Mouse (Mus musculus): ENCODE data around the gene Rpl36. TPM values are rescaled to one million over a fixed set of nuclear protein-coding genes. Genes with fewer than 3 reads are reported as not detected.
"Not testable (repeated sequence)": the region's sequence is repeated elsewhere in the genome, so short reads cannot be mapped to it uniquely, and the experiment has no call there.

The Rpl36 gene
- polyA plus RNA-seq, 1 experiment from 2014 or later, result 2,211 TPM

DNA sequence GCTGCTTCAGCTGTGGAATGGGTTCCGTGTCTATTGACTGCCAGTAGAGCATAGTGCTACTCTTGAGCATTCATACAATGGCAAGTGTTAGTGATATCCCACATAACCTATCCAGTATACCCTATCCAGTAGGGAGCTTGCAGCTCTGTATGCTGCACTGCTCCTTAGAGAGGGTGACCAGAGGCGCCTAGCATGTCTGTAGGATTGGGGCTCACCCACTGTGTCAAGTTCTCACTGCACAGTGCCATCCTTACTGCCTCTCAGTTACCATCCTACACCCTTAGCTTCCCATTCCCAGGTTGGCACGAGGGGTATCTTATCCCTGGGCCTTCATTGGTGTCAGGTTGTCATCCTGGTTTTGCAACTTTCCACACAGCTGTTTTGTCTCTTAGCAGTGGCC, 8.8 kb upstream of the Rpl36 start:
- Histone ChIP-seq H3K4me2 (no peak overlapping the region), H3K9me3 (ENCODE audit: control insufficient read depth, low read length) (no peaks in the 10 kb centered on the region), H3K36me3 (ENCODE audit: control insufficient read depth, insufficient read depth, low read length) (peaks cover 74% of the 10 kb centered on the region), H3K4me1 (replicated peaks; ENCODE audit: control insufficient read depth, insufficient read depth, low read length) (peaks cover 7% of the 10 kb centered on the region), H3K27me3 (replicated peaks; ENCODE audit: control insufficient read depth, insufficient read depth, low read length) (no peaks in the 10 kb centered on the region), H3K4me3 (ENCODE audit: low read depth, low read length) (no peak overlapping the region), H3K27ac (ENCODE audit: low read depth, low read length) (no peak overlapping the region), H3K9ac (ENCODE audit: low read depth, low read length) (no peak overlapping the region)
- no peak for DNase-seq (ENCODE audit: low spot score)
- no peak for ATAC-seq (replicated peaks; ENCODE audit: low FRiP score)
- 86% methylated on average over 3 of the region's 3 CpGs for WGBS

DNA sequence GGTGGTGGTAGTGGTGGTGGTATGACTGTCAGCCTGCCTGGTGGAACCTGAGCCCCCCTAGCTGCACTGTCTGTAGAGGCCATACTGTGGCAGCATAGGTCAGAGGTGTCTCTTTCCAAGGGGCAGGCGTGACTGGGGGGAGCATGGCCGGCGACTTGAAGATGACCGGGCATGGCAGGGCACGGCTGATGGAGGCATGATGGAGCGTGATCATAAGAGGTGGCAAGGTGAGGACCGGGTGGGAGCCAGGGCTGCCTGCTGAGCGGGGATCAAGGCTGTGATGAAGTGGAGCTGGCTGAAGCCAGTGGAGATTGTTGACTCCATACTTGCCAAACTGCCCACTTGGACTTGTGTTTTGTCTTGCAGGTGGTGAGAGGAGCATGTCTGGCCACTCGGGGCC, 7.8 kb upstream of the Rpl36 start:
- Histone ChIP-seq H3K4me3 (ENCODE audit: low read depth, low read length) (no peak overlapping the region), H3K9me3 (ENCODE audit: control insufficient read depth, low read length) (no peaks in the 10 kb centered on the region), H3K27ac (ENCODE audit: low read depth, low read length) (no peak overlapping the region), H3K4me1 (replicated peaks; ENCODE audit: control insufficient read depth, insufficient read depth, low read length) (peaks cover 7% of the 10 kb centered on the region), H3K4me2 (no peak overlapping the region), H3K27me3 (replicated peaks; ENCODE audit: control insufficient read depth, insufficient read depth, low read length) (no peaks in the 10 kb centered on the region), H3K9ac (ENCODE audit: low read depth, low read length) (no peak overlapping the region), H3K36me3 (ENCODE audit: control insufficient read depth, insufficient read depth, low read length) (peaks cover 64% of the 10 kb centered on the region)
- WGBS, result 92% methylated on average over 9 of the region's 9 CpGs
- no peak for DNase-seq (ENCODE audit: low spot score)
- no peak for ATAC-seq (replicated peaks; ENCODE audit: low FRiP score)

DNA sequence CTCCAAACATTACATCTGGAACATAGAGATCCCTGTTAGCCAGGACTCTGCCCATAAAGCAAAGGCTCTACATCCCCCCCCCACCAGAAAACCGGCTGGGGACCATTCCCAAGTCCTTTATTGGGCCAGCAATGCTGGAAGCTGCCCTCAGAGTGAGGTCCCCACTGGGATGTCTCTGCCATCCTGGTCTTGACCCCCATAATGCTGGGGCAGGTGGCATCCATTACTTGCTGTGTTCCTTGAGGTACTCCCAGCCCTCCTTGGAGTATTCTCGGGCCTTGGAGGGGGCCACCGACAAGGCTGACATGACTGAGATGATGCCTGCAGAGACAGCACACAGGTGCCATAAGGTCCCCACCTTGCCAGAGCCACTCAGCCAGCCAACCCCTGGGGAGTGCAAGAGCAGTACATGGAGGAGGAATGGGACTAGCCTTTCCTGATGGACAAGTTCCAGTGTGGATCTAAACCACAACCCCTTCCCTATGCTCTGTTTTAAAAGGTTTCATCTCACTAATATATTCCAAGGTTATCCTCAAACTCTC, 5.6 kb upstream of the Rpl36 start:
- Histone ChIP-seq H3K4me3 (ENCODE audit: low read depth, low read length) (peak overlapping the region; percentile 15; the same call in 1 of the 2 replicates), H3K9ac (ENCODE audit: low read depth, low read length) (no peak overlapping the region), H3K4me1 (replicated peaks; ENCODE audit: control insufficient read depth, insufficient read depth, low read length) (peaks cover 24% of the 10 kb centered on the region), H3K27me3 (replicated peaks; ENCODE audit: control insufficient read depth, insufficient read depth, low read length) (no peaks in the 10 kb centered on the region), H3K36me3 (ENCODE audit: control insufficient read depth, insufficient read depth, low read length) (peaks cover 47% of the 10 kb centered on the region), H3K4me2 (peak overlapping the region; percentile 81; the same call in 1 of the 2 replicates), H3K27ac (ENCODE audit: low read depth, low read length) (no peak overlapping the region), H3K9me3 (ENCODE audit: control insufficient read depth, low read length) (no peaks in the 10 kb centered on the region)
- ATAC-seq (replicated peaks; ENCODE audit: low FRiP score) (no peak), DNase-seq (ENCODE audit: low spot score) (no peak)
- WGBS, result 69% methylated on average over 3 of the region's 3 CpGs

DNA sequence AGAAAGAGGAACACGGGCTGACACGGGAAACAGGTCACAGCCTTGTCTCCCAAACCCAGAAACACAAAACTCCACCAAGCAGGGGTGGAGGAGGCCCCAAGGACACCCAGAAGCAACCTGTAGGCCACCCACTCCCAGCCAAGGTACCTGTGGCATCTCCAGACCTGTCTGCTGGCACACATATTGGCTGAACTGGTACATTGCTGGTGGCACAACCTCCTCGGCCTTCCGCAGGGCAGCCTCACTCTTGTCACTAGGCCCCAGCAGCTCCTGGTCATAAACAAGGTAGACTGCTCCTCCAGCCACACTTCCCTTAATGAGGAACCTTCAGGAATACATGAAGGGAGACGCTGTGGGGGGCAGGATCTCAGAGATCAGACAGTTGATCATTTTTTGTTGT, 4.5 kb upstream of the Rpl36 start:
- peak overlapping the region; percentile 81 for H3K4me2 ChIP-seq
- H3K9ac ChIP-seq (ENCODE audit: low read depth, low read length), result peak overlapping the region; percentile 88
- H3K27me3 ChIP-seq (replicated peaks; ENCODE audit: control insufficient read depth, insufficient read depth, low read length), result no peaks in the 10 kb centered on the region
- WGBS, result 39% methylated on average over 5 of the region's 5 CpGs
- ATAC-seq (replicated peaks; ENCODE audit: low FRiP score), result no peak
- H3K27ac ChIP-seq (ENCODE audit: low read depth, low read length), result peak overlapping the region; percentile 88
- no peaks in the 10 kb centered on the region for H3K9me3 ChIP-seq (ENCODE audit: control insufficient read depth, low read length)
- peaks cover 28% of the 10 kb centered on the region for H3K4me1 ChIP-seq (replicated peaks; ENCODE audit: control insufficient read depth, insufficient read depth, low read length)
- peak overlapping the region; percentile 77 for H3K4me3 ChIP-seq (ENCODE audit: low read depth, low read length)
- DNase-seq (ENCODE audit: low spot score), result no peak
- H3K36me3 ChIP-seq (ENCODE audit: control insufficient read depth, insufficient read depth, low read length), result peaks cover 36% of the 10 kb centered on the region

DNA sequence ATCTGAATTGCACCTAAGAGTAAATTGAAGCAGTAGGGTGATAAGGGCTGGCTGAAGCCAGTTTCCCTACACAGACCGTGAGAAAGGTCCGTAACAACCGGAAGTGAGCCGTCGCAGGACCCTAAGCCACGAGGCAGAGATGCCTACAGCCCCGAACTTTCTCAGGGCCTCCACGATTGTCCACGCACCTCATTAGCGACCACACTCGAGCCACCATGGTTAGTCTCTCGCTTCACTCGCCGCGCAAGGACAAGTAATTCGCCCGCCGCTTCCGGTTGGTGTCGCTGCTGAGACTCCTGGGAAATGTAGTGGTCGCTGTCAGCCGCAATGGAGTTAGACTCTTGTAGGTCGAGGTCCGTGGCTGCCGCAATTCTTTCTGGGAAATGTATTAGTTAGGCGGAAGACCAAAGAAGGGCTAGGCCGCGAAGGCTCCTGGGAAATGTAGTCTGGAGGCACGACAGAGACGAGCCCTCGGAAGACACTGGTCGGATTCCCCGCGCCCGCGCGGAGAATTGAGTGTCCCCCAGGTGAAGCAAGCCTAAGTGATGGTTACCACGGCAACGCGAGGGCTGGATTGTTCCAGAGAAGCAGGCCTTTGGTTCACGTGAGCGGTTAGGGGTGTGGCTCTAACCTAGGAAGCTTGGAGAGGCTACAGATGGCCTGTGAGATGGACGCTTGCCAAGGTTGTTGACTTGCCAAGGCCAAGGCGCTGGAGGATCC, 3.6 kb upstream of the Rpl36 start, which contains the start of gene 2410015M20Rik:
2410015M20Rik (minus strand) TSS at position 320 of the 720 bp plus-strand sequence.
- Histone ChIP-seq H3K4me2 (peak within 1 kb of the TSS; percentile 81), H3K9me3 (ENCODE audit: control insufficient read depth, low read length) (no peaks in the 10 kb centered on the region), H3K27ac (ENCODE audit: low read depth, low read length) (peak within 1 kb of the TSS; percentile 88), H3K36me3 (ENCODE audit: control insufficient read depth, insufficient read depth, low read length) (peaks cover 33% of the 10 kb centered on the region), H3K27me3 (replicated peaks; ENCODE audit: control insufficient read depth, insufficient read depth, low read length) (no peaks in the 10 kb centered on the region), H3K9ac (ENCODE audit: low read depth, low read length) (peak within 1 kb of the TSS; percentile 88), H3K4me1 (replicated peaks; ENCODE audit: control insufficient read depth, insufficient read depth, low read length) (peaks cover 30% of the 10 kb centered on the region), H3K4me3 (ENCODE audit: low read depth, low read length) (peak within 1 kb of the TSS; percentile 77)
- ATAC-seq (replicated peaks; ENCODE audit: low FRiP score) (peak; percentile 79), DNase-seq (ENCODE audit: low spot score) (peak; percentile 92)
- WGBS, result under 1% methylated on average over 44 of the region's 44 CpGs

DNA sequence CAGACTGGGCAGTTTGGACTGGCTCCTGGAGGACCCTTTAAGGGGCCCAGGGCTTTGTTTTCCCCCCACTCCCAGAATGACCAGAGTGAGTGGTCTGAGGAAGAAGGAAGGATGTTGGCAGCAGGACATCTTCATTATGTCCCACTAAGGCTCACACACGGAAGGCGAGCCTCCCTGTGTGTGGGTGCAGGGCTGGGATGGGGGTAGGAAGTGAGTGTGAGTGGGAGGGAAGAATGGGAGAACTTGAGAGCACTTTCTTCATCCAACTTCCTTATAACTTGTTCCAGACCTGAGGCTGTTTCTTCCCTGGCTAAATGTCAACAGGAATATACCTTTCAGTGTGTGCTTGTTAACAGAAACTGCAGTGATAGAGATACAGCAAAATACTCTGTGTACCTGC, 1.9 kb upstream of the Rpl36 start:
- WGBS, result 67% methylated on average over 2 of the region's 2 CpGs
- no peak for DNase-seq (ENCODE audit: low spot score)
- no peak for ATAC-seq (replicated peaks; ENCODE audit: low FRiP score)
- H3K4me1 ChIP-seq (replicated peaks; ENCODE audit: control insufficient read depth, insufficient read depth, low read length), result peaks cover 39% of the 10 kb centered on the region
- 0 out of 2 replicates have a peak overlapping the region, but pooled peaks have one; percentile 42 for H3K4me3 ChIP-seq (ENCODE audit: low read depth, low read length)
- no peaks in the 10 kb centered on the region for H3K27me3 ChIP-seq (replicated peaks; ENCODE audit: control insufficient read depth, insufficient read depth, low read length)
- H3K9me3 ChIP-seq (ENCODE audit: control insufficient read depth, low read length), result no peaks in the 10 kb centered on the region
- peaks cover 33% of the 10 kb centered on the region for H3K36me3 ChIP-seq (ENCODE audit: control insufficient read depth, insufficient read depth, low read length)
- H3K4me2 ChIP-seq, result peak overlapping the region; percentile 99
- 0 out of 2 replicates have a peak overlapping the region, but pooled peaks have one; percentile 14 for H3K9ac ChIP-seq (ENCODE audit: low read depth, low read length)
- H3K27ac ChIP-seq (ENCODE audit: low read depth, low read length), result peak overlapping the region; percentile 91; the same call in 1 of the 2 replicates

DNA sequence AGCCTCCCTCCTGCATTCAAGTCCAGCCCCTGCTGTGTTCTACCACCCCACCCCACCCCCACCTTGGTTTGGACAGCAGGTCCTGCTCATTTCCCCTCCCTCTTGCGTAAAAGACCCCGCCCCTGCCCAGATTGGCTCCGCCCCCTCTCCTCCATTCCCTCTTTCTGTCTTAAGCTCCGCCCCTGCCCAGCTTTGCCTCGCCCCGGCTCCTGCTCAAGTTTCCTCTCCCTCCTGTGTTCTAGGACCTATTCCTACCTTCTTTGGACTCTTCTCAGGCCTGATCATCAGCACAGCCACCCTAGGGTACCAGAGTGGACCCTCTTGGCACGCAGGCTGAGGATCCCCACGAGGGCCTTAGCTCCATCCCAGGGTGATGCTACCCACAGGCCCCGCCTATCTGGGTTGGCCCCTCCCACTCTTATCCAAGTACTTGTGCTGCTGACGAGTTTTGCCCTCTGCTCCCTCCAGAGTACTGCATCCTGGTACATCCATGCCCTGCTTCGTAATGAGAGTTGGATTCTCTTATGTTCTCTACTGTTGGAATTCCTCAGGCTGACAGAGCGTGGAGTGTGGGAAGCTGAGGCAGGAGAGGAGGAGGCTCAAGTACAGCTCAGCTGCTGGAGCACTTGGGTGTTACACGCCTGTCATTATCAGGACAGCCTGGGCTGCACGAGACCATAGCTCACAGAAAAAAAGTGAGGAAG, 1.2 kb upstream of the Rpl36 start:
- Histone ChIP-seq H3K36me3 (ENCODE audit: control insufficient read depth, insufficient read depth, low read length) (peaks cover 33% of the 10 kb centered on the region), H3K4me1 (replicated peaks; ENCODE audit: control insufficient read depth, insufficient read depth, low read length) (peaks cover 39% of the 10 kb centered on the region), H3K4me2 (peak overlapping the region; percentile 99), H3K9me3 (ENCODE audit: control insufficient read depth, low read length) (no peaks in the 10 kb centered on the region), H3K9ac (ENCODE audit: low read depth, low read length) (peak overlapping the region; percentile 41; the same call in 1 of the 2 replicates), H3K4me3 (ENCODE audit: low read depth, low read length) (peak overlapping the region; percentile 42), H3K27me3 (replicated peaks; ENCODE audit: control insufficient read depth, insufficient read depth, low read length) (no peaks in the 10 kb centered on the region), H3K27ac (ENCODE audit: low read depth, low read length) (peak overlapping the region; percentile 91)
- WGBS, result 11% methylated on average over 14 of the region's 14 CpGs
- DNase-seq (ENCODE audit: low spot score) (peak; percentile 86), ATAC-seq (replicated peaks; ENCODE audit: low FRiP score) (peak; percentile 56)

DNA sequence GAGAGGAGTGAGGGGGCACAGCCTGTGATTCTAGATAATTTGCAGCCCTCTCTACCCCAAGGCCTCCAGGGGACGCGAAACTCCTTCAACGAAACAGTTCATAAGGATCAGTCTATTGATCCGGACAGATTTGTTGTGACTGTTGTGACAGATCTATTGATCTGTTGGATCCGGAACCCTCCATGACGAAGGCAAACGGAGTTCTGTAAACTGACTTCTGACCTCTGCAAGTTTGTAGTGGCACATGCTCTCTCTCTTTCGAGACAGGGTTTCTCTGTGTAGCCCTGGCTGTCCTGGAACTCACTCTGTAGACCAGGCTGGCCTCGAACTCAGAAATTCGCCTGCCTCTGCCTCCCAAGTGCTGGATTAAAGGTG, 664 bp upstream of the Rpl36 start:
- Histone ChIP-seq H3K4me3 (ENCODE audit: low read depth, low read length) (peak overlapping the region; percentile 82), H3K4me2 (peak overlapping the region; percentile 99), H3K27ac (ENCODE audit: low read depth, low read length) (peak overlapping the region; percentile 91), H3K4me1 (replicated peaks; ENCODE audit: control insufficient read depth, insufficient read depth, low read length) (peaks cover 39% of the 10 kb centered on the region), H3K9ac (ENCODE audit: low read depth, low read length) (peak overlapping the region; percentile 41), H3K36me3 (ENCODE audit: control insufficient read depth, insufficient read depth, low read length) (peaks cover 38% of the 10 kb centered on the region)
- ATAC-seq (replicated peaks; ENCODE audit: low FRiP score); H3K9me3 ChIP-seq (ENCODE audit: control insufficient read depth, low read length); H3K27me3 ChIP-seq (replicated peaks; ENCODE audit: control insufficient read depth, insufficient read depth, low read length); DNase-seq (ENCODE audit: low spot score): not testable (repeated sequence)
- WGBS, result 62% methylated on average over 10 of the region's 10 CpGs
